Mouse (Mus musculus) embryonic fibroblast, embryonic 13.5 days (primary cell): ENCODE results near the gene Slain1.

Source experiments
- CTCF ChIP-seq: IDR thresholded peaks from 2 replicates; pipeline ENCODE4 v1.5.1; 2011; ENCODE audit warnings: mild to moderate bottlenecking, control low read depth, low read length, moderate library complexity, borderline replicate concordance; ENCODE audit not compliant: insufficient read depth
- POLR2A ChIP-seq: IDR thresholded peaks from 2 replicates; pipeline ENCODE4 v1.6.1; 2011; ENCODE audit warnings: low read depth, mild to moderate bottlenecking, control low read depth, low read length, moderate library complexity

GRCm38 (mm10) chr14:103614272-103614587 is 35.8 kb upstream of the Slain1 start:
- TF ChIP-seq POLR2A = no peak
- no peak for TF ChIP-seq CTCF
